Mouse (Mus musculus) kidney, adult 10 weeks (tissue): Measurements from ENCODE around the gene Ranbp1. TPM values are rescaled to one million over a fixed set of nuclear protein-coding genes. Genes with fewer than 3 reads are reported as not detected.

ENCODE experiments used
- polyA plus RNA-seq: library from polyadenylated mRNA; stranded (reverse); fragments of 350-450 nt; fragmentation: Illumina TruSeq; extraction: RNeasy Lipid Tissue Mini Kit (QIAGEN cat#74804); gene quantifications from one replicate; pipeline ENCODE4 v1.2.3, GENCODE M21; 2014; ENCODE audit warnings: low read depth, low replicate concordance

Gene Ranbp1
- polyA plus RNA-seq = 75.6 TPM

DNA sequence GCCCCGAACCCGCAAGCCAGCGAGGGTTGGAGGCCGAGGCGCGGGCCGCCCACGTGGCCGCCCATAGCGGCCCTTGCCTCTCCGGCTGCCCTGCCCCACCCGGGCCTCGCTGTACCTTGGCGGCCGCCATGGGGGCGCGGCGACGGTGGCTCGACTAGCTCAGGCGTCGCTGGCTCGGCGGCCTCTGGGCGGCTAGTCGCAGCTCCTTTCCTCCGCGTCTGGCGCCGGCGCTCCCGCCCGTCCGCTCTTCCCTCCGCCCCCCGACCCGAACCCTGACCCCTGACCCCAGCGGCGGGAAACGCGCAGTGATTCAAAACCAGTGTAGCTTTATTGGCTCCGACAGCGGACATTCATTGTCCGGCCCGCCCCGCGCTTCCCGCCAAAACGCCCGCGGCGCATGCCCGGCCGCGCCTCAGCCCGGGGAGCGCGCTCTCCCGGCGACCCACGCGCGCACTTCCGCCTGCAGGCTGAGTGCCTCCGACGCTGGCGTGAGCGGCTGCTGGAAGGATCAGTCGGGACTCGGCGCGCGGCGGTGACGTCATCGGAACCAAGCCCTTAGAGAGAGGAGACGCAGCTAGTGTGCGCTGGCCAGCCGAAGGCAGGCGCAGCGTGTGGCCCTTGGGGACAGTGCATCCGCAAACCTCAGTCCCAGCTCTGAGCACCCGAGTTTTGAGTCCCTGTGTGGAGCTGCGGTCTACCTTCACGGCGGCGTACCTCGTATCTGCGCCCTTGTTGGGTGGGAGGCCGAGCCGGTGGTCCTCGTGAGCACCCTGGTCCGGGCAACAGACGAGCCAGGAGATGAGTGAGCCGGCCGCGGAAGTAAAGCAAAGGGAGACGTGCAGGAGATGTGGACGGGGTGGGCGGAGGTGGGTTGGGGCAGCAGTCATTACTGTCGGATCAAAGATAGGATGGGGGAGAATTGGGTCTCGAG, at the start of gene Ranbp1, which contains the start of gene Trmt2a:
TSS of gene Ranbp1 (minus strand) at position 300 of the 931 bp plus-strand sequence.
TSS of gene Trmt2a (plus strand) at position 247 of the 931 bp plus-strand sequence.

DNA sequence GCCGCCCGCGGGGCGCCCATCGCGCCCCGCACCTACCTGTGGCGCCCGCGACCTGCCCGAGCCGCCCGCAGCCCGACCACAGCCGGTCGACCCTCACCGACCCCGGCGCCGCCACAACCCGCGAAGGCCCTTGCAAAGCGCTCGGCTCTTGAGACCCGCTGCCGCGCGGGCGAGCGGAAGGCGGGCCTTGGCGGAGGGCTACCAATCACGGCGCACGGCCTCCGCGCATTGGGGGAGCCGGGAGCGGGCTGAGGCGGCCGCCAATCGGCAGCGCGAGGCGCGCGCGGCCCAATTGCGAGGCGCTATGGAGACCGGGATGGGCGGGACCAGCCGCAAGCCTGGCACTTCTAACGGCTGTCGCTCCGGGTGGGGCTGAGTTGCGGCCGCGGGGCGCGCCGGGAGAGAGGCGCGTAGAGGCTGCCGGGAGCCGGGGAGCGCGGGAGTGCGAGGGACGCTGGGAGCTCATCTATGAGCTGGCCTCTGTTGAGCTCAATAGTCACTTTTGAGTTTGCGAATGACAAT, 40.6 kb upstream of the Ranbp1 start, which contains the start of gene Dgcr8:
TSS of gene Dgcr8 (minus strand) at position 180 of the 522 bp plus-strand sequence.

DNA sequence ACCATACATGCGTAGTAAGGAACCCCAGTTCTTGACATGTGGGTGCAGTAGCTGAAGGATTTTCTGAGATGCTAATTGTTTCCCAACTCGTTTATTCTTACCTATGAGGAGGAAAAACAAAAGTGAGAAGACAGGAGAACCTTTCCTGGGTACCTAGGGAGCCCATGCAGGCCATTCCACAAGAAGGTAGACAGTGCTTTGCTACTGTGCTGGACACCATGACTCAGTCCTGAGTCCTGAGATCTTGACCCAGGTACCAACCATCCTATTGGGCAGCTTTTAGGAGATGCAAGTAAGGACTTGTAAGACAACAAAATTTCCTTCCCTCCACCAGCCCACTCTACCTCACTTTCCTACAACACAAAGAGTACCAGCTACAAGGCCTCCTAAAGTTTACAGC, 9.7 kb upstream of the Ranbp1 start, which contains the start of gene Gm49776:
TSS of gene Gm49776 (minus strand) at position 101 of the 400 bp plus-strand sequence.

DNA sequence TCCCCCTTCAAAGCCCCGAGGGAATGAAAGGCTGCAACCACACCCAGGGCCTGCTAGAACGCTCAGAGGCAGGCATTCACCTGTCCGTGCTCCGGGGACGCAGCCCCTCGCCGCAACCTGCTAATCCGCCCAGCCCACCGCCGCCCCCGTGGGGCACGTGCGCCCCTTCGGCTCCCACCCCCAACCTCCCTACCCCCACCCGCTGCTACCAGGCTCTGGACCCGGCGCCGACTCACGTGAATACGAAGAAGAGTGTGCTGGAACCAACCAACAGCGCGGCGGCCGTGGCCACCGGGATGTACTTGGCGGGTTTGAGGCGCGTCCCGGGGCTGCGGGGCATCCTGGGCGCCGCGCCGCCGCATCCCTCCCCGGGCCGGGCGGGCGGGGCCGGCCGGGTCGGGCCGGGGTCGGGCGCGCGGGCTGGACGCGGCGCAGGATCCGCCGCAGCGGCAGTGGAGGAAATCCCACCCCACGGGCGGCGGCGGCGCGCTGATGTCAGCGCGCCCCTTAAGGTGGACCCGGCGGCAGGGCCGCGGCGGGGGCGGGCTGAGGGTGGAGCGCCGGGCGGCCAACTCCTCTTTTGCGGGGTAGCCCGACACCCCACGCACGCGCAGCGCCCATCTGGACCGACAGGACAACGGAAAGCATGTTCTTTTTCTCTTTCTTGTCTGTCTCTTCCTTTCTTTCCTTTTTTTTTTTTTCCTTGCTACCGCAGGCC, 13.7 kb downstream of the Ranbp1 start, which contains the start of gene Zdhhc8:
TSS of gene Zdhhc8 (minus strand) at position 466 of the 718 bp plus-strand sequence.

DNA sequence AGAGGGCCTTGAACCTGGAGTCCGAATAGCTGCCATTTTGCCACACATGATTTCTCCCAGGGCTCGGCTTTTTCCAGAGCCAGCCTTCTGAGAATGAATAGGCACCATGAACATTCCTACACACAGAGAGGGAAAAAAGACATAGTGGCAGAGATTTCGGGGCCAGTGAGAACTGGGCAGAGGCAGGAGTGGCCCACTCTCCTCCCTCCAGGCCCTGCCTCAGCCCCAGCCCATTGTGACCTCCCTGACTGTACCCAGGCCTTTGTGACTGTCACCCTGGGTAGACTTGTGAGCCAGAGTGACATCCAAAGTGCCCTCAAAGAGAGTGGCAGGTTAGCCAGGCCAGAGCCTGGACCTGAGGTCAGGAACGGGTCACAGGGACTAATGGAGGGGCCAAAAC, 31.0 kb downstream of the Ranbp1 start, which contains the start of gene Ccdc188:
TSS of gene Ccdc188 (plus strand) at position 301 of the 400 bp plus-strand sequence.

Other genes starting within 250 kb of the Ranbp1 start
- 10.4 TPM for gene Dgcr6, start 195.9 kb downstream of the Ranbp1 start, polyA plus RNA-seq
- 3.2 TPM for gene Prodh, start 158.5 kb downstream of the Ranbp1 start, polyA plus RNA-seq
- gene Rtn4r, start 121.1 kb downstream of the Ranbp1 start, polyA plus RNA-seq = not detected
- gene Ccdc188, start 30.9 kb downstream of the Ranbp1 start, polyA plus RNA-seq = not detected
- gene Zdhhc8, start 13.6 kb downstream of the Ranbp1 start, polyA plus RNA-seq = not detected
- 21.4 TPM for gene Trmt2a, start 53 bp downstream of the Ranbp1 start, polyA plus RNA-seq
- gene Gm49776, start 9.6 kb upstream of the Ranbp1 start, polyA plus RNA-seq = not detected
- 17.1 TPM for gene Dgcr8, start 40.5 kb upstream of the Ranbp1 start, polyA plus RNA-seq
- gene Tango2, start 99.4 kb upstream of the Ranbp1 start, polyA plus RNA-seq = 18.0 TPM
- 0.97 TPM for gene Arvcf, start 99.5 kb upstream of the Ranbp1 start, polyA plus RNA-seq
- gene Txnrd2, start 177.7 kb upstream of the Ranbp1 start, polyA plus RNA-seq = 2.0 TPM
- 21.7 TPM for gene Comt, start 178.1 kb upstream of the Ranbp1 start, polyA plus RNA-seq
- gene Gnb1l, start 250.0 kb upstream of the Ranbp1 start, polyA plus RNA-seq = 0.28 TPM